Mouse (Mus musculus): ENCODE data around the gene Slc29a4. TPM values are rescaled to one million over a fixed set of nuclear protein-coding genes. Genes with fewer than 3 reads are reported as not detected.

The Slc29a4 gene
- polyA plus RNA-seq, 1 experiment from 2014 or later: 3.1 TPM

- whole genome bisulfite sequencing: 84% methylated on average over 4 of the region's 4 CpGs
- Histone ChIP-seq H3K9me3 (replicated peaks; ENCODE audit: low read length) (no peaks in the 10 kb centered on the region), H3K4me3 (replicated peaks; ENCODE audit: low read depth, low read length) (no peak overlapping the region), H3K4me2 (ENCODE audit: low read length) (no peak overlapping the region), H3K27me3 (ENCODE audit: insufficient read depth, low read length) (no peaks in the 10 kb centered on the region), H3K4me1 (replicated peaks; ENCODE audit: insufficient read depth, low read length) (no peaks in the 10 kb centered on the region), H3K9ac (ENCODE audit: low read depth, low read length) (no peak overlapping the region), H3K36me3 (ENCODE audit: insufficient read depth, low read length) (peaks cover 56% of the 10 kb centered on the region), H3K27ac (no peak overlapping the region)
- no peak for ATAC-seq (replicated peaks; ENCODE audit: low FRiP score, low read depth)
- no peak for TF ChIP-seq CTCF (IDR thresholded peaks at IDR 0.05; ENCODE audit: low read depth)
- DNase-seq (ENCODE audit: low spot score): no peak
Measured at GRCm38 (mm10) chr5:142771034-142771433, 78.7 kb downstream of the Slc29a4 start.

DNA sequence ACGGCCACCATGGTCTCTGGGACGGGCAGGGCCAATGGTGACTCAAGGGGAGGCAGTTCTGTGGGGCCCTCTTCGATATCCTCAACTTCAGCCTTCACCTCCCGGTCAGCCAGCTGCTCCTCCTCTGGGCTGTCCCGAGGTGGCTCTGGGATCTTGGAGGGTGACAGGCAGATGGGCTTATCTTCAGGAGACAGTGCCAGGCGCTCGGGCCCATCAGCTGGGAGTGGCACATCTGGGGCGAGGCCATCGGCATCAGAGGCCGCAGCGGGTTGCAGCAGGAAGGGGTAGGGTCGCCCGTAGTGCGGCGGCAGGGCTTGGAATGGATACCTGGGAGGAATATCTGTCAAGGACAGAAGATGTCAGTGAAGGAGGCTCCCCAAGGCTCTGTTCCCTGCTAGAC lies 79.7 kb downstream of the Slc29a4 start:
- Histone ChIP-seq H3K4me1 (replicated peaks; ENCODE audit: insufficient read depth, low read length) (no peaks in the 10 kb centered on the region), H3K27ac (no peak overlapping the region), H3K9ac (ENCODE audit: low read depth, low read length) (no peak overlapping the region), H3K4me2 (ENCODE audit: low read length) (no peak overlapping the region), H3K36me3 (ENCODE audit: insufficient read depth, low read length) (peaks cover 48% of the 10 kb centered on the region), H3K27me3 (ENCODE audit: insufficient read depth, low read length) (no peaks in the 10 kb centered on the region), H3K4me3 (replicated peaks; ENCODE audit: low read depth, low read length) (no peak overlapping the region), H3K9me3 (replicated peaks; ENCODE audit: low read length) (no peaks in the 10 kb centered on the region)
- no peak for DNase-seq (ENCODE audit: low spot score)
- no peak for ATAC-seq (replicated peaks; ENCODE audit: low FRiP score, low read depth)
- no peak for TF ChIP-seq CTCF (IDR thresholded peaks at IDR 0.05; ENCODE audit: low read depth)
- 90% methylated on average over 15 of the region's 15 CpGs for WGBS

Other genes with a start within 250 kb of the Slc29a4 start
- 6.4 and 8.8 TPM in 2 replicates for gene Ap5z1, start 228.6 kb upstream of the Slc29a4 start, polyA plus RNA-seq (2015; fragmentation: Nextera tagmentation; extraction: Ambion mirVana)
- 0.04 and 0.14 TPM in 2 replicates for gene Papolb, start 162.4 kb upstream of the Slc29a4 start, polyA plus RNA-seq (2015; fragmentation: Nextera tagmentation; extraction: Ambion mirVana)
- 0.61 and 1.2 TPM in 2 replicates for gene Radil, start 141.4 kb upstream of the Slc29a4 start, polyA plus RNA-seq (2015; fragmentation: Nextera tagmentation; extraction: Ambion mirVana)
- gene Mmd2, start 83.7 kb upstream of the Slc29a4 start, polyA plus RNA-seq (2015; fragmentation: Nextera tagmentation; extraction: Ambion mirVana): 0.59 and 0.64 TPM in 2 replicates
- gene Wipi2, start 64.8 kb upstream of the Slc29a4 start, polyA plus RNA-seq (2015; fragmentation: Nextera tagmentation; extraction: Ambion mirVana): 41.8 and 46.2 TPM in 2 replicates
- 16.3 and 18.4 TPM in 2 replicates for gene Tnrc18, start 125.2 kb downstream of the Slc29a4 start, polyA plus RNA-seq (2015; fragmentation: Nextera tagmentation; extraction: Ambion mirVana)
- gene Fbxl18, start 202.9 kb downstream of the Slc29a4 start, polyA plus RNA-seq (2015; fragmentation: Nextera tagmentation; extraction: Ambion mirVana): 9.6 and 9.9 TPM in 2 replicates
- gene Actb, start 214.2 kb downstream of the Slc29a4 start, polyA plus RNA-seq (2015; fragmentation: Nextera tagmentation; extraction: Ambion mirVana): 14,836 and 15,514 TPM in 2 replicates